7 mouse cellular contexts compared by ENCODE assay signal in the genomic region with DNA sequence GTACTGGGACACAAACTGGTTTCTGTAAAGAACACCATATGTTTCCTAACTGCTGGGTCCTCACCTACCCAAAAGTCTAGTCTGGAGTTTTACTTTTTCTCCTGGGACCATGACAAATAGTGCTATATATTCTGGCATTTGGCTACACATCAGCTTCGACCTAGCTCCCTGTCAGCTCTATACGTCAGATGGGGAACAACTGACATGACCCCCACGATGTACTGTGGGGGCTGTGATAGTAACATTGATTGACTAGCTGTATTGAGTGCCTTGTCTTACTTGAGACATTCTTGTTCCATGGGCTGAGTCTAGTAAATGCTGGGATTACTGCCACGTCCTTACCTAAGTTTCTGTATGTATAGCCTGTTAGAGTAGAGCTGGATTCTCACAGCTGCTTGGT. TPM values are rescaled to one million over a fixed set of nuclear protein-coding genes. Genes with fewer than 3 reads are reported as not detected.
A peak's percentile ranks its signal among the peaks of the same experiment; 100 is the strongest.
DNase-seq lines count a peak whose midpoint lies in the region; ATAC-seq lines count a peak whose summit lies in the region.

No protein-coding gene starts in this region.

- intact Hi-C loops in left cerebral cortex, postnatal 14 days (cut with DNase I): no loop called here

- no peaks in the 10 kb centered on the region for H3K9me3 ChIP-seq in midbrain, embryonic 12.5 days
- H3K9me3 ChIP-seq in midbrain, embryonic 10.5 days (replicated peaks): no peaks in the 10 kb centered on the region
- H3K9me3 ChIP-seq in forebrain, embryonic 11.5 days (ENCODE audit: control insufficient read depth, low read length): no peaks in the 10 kb centered on the region
- H3K9me3 ChIP-seq in limb, embryonic 10.5 days (replicated peaks): no peaks in the 10 kb centered on the region
- no peaks in the 10 kb centered on the region for H3K9me3 ChIP-seq in stomach, embryonic 14.5 days (ENCODE audit: control insufficient read depth, low read depth, low read length)

- no peak for DNase-seq in midbrain, embryonic 10.5 days (ENCODE audit: low spot score)
- no peak for DNase-seq in forebrain, embryonic 11.5 days (ENCODE audit: low spot score)
- DNase-seq in limb, embryonic 10.5 days (ENCODE audit: low spot score): no peak
- no peak for DNase-seq in cerebellum, adult 11 months
- DNase-seq in left cerebral cortex, postnatal 14 days (ENCODE audit: low spot score in 2 of 2): no peak

- peaks cover 52% of the 10 kb centered on the region for H3K36me3 ChIP-seq in midbrain, embryonic 12.5 days
- H3K36me3 ChIP-seq in midbrain, embryonic 10.5 days: peaks cover 87% of the 10 kb centered on the region
- H3K36me3 ChIP-seq in forebrain, embryonic 11.5 days (ENCODE audit: control insufficient read depth, insufficient read depth, low read length): peaks cover 8% of the 10 kb centered on the region; the same call in 1 of the 2 replicates
- peaks cover 74% of the 10 kb centered on the region for H3K36me3 ChIP-seq in limb, embryonic 10.5 days
- H3K36me3 ChIP-seq in stomach, embryonic 14.5 days (ENCODE audit: control insufficient read depth, insufficient read depth, low read length): peaks cover 22% of the 10 kb centered on the region

- no peak overlapping the region for H3K9ac ChIP-seq in midbrain, embryonic 12.5 days (replicated peaks)
- no peak overlapping the region; the same call in 1 of the 2 replicates for H3K9ac ChIP-seq in forebrain, embryonic 11.5 days (ENCODE audit: low read length)
- H3K9ac ChIP-seq in stomach, embryonic 14.5 days (replicated peaks; ENCODE audit: low read depth, low read length): no peak overlapping the region

- peaks cover 39% of the 10 kb centered on the region for H3K4me1 ChIP-seq in midbrain, embryonic 12.5 days
- H3K4me1 ChIP-seq in midbrain, embryonic 10.5 days: peaks cover 34% of the 10 kb centered on the region
- H3K4me1 ChIP-seq in forebrain, embryonic 11.5 days (replicated peaks; ENCODE audit: control insufficient read depth, insufficient read depth, low read length): no peaks in the 10 kb centered on the region
- peaks cover 38% of the 10 kb centered on the region for H3K4me1 ChIP-seq in limb, embryonic 10.5 days
- peaks cover 56% of the 10 kb centered on the region for H3K4me1 ChIP-seq in stomach, embryonic 14.5 days (ENCODE audit: control insufficient read depth, insufficient read depth, low read length)

- peak overlapping the region; percentile 54; the same call in 1 of the 2 replicates for H3K27ac ChIP-seq in midbrain, embryonic 12.5 days (replicated peaks)
- no peak overlapping the region for H3K27ac ChIP-seq in midbrain, embryonic 10.5 days (replicated peaks)
- H3K27ac ChIP-seq in forebrain, embryonic 11.5 days (ENCODE audit: low read depth, low read length): peak overlapping the region; percentile 62
- peak overlapping the region; percentile 39; the same call in 1 of the 2 replicates for H3K27ac ChIP-seq in limb, embryonic 10.5 days
- peak overlapping the region; percentile 91; the same call in 1 of the 2 replicates for H3K27ac ChIP-seq in stomach, embryonic 14.5 days (ENCODE audit: low read length)

- no peak overlapping the region for H3K4me2 ChIP-seq in midbrain, embryonic 12.5 days (replicated peaks)
- H3K4me2 ChIP-seq in forebrain, embryonic 11.5 days (ENCODE audit: low read depth, low read length, severe bottlenecking): no peak overlapping the region
- peak overlapping the region; percentile 25; the same call in 1 of the 2 replicates for H3K4me2 ChIP-seq in stomach, embryonic 14.5 days (replicated peaks; ENCODE audit: low read depth, low read length)

- no peaks in the 10 kb centered on the region for H3K27me3 ChIP-seq in midbrain, embryonic 12.5 days
- H3K27me3 ChIP-seq in midbrain, embryonic 10.5 days (ENCODE audit: low read depth, poor library complexity, severe bottlenecking): no peaks in the 10 kb centered on the region
- H3K27me3 ChIP-seq in forebrain, embryonic 11.5 days (ENCODE audit: control insufficient read depth, insufficient read depth, low read length): no peaks in the 10 kb centered on the region
- H3K27me3 ChIP-seq in limb, embryonic 10.5 days (ENCODE audit: low read depth, poor library complexity, severe bottlenecking): no peaks in the 10 kb centered on the region
- no peaks in the 10 kb centered on the region for H3K27me3 ChIP-seq in stomach, embryonic 14.5 days (ENCODE audit: control insufficient read depth, insufficient read depth, low read length)

- no peak overlapping the region for H3K4me3 ChIP-seq in midbrain, embryonic 12.5 days
- no peak overlapping the region for H3K4me3 ChIP-seq in midbrain, embryonic 10.5 days
- no peak overlapping the region for H3K4me3 ChIP-seq in forebrain, embryonic 11.5 days (ENCODE audit: low read depth, low read length)
- H3K4me3 ChIP-seq in limb, embryonic 10.5 days: no peak overlapping the region
- no peak overlapping the region for H3K4me3 ChIP-seq in stomach, embryonic 14.5 days (ENCODE audit: low read depth, low read length)

- ATAC-seq in midbrain, embryonic 12.5 days (ENCODE audit: low FRiP score, low read depth): no peak
- no peak for ATAC-seq in forebrain, embryonic 11.5 days (replicated peaks; ENCODE audit: low FRiP score)
- no peak for ATAC-seq in stomach, embryonic 14.5 days (ENCODE audit: insufficient number of reproducible peaks, insufficient read depth, low FRiP score, low read depth)

- WGBS in midbrain, embryonic 12.5 days: 80% methylated on average over 4 of the region's 4 CpGs
- 81% methylated on average over 4 of the region's 4 CpGs for WGBS in midbrain, embryonic 10.5 days
- WGBS in forebrain, embryonic 11.5 days: 76% methylated on average over 4 of the region's 4 CpGs
- WGBS in limb, embryonic 10.5 days: 79% methylated on average over 4 of the region's 4 CpGs
- WGBS in stomach, embryonic 14.5 days: 19% methylated on average over 4 of the region's 4 CpGs

RNA-seq across cellular contexts. Expression of gene Mcl1, which starts 8.9 kb away (rescaled TPM):
- 74.3 and 88.9 TPM in 2 replicates for polyA plus RNA-seq in midbrain, embryonic 12.5 days (2016; fragmentation: Nextera tagmentation; extraction: Ambion mirVana)
- polyA plus RNA-seq in midbrain, embryonic 10.5 days (2016; fragmentation: Nextera tagmentation; extraction: Ambion mirVana): 41.9 and 47.6 TPM in 2 replicates
- 66.8 and 69.9 TPM in 2 replicates for polyA plus RNA-seq in forebrain, embryonic 11.5 days (2014; fragmentation: Nextera tagmentation; extraction: Ambion mirVana)
- polyA plus RNA-seq in limb, embryonic 10.5 days (2016; fragmentation: Nextera tagmentation; extraction: Ambion mirVana): 49.7 and 52.1 TPM in 2 replicates
- polyA plus RNA-seq in stomach, embryonic 14.5 days (2014; fragmentation: Nextera tagmentation; extraction: Ambion mirVana): 47.0 and 61.2 TPM in 2 replicates
- total RNA-seq in left cerebral cortex, postnatal 14 days (2021): 10 to 100 TPM; 58.6 to 69.2 TPM

RNA-seq across cellular contexts. Expression of gene Adamtsl4, which starts 20.2 kb away (rescaled TPM):
- 1.3 and 1.5 TPM in 2 replicates for polyA plus RNA-seq in midbrain, embryonic 12.5 days (2016; fragmentation: Nextera tagmentation; extraction: Ambion mirVana)
- polyA plus RNA-seq in midbrain, embryonic 10.5 days (2016; fragmentation: Nextera tagmentation; extraction: Ambion mirVana): 0.78 and 1.4 TPM in 2 replicates
- 0.64 and 1.6 TPM in 2 replicates for polyA plus RNA-seq in forebrain, embryonic 11.5 days (2014; fragmentation: Nextera tagmentation; extraction: Ambion mirVana)
- 0.63 and 0.77 TPM in 2 replicates for polyA plus RNA-seq in limb, embryonic 10.5 days (2016; fragmentation: Nextera tagmentation; extraction: Ambion mirVana)
- polyA plus RNA-seq in stomach, embryonic 14.5 days (2014; fragmentation: Nextera tagmentation; extraction: Ambion mirVana): 3.1 and 5.3 TPM in 2 replicates
- total RNA-seq in left cerebral cortex, postnatal 14 days (2021): 1 to 10 TPM; 2.0 TPM

RNA-seq across cellular contexts. Expression of gene Ensa, which starts 42.7 kb away (rescaled TPM):
- polyA plus RNA-seq in midbrain, embryonic 12.5 days (2016; fragmentation: Nextera tagmentation; extraction: Ambion mirVana): 100 and 106 TPM in 2 replicates
- 90.1 and 101 TPM in 2 replicates for polyA plus RNA-seq in midbrain, embryonic 10.5 days (2016; fragmentation: Nextera tagmentation; extraction: Ambion mirVana)
- polyA plus RNA-seq in forebrain, embryonic 11.5 days (2014; fragmentation: Nextera tagmentation; extraction: Ambion mirVana): 85.1 and 94.3 TPM in 2 replicates
- 74.6 and 88.2 TPM in 2 replicates for polyA plus RNA-seq in limb, embryonic 10.5 days (2016; fragmentation: Nextera tagmentation; extraction: Ambion mirVana)
- 76.3 and 81.3 TPM in 2 replicates for polyA plus RNA-seq in stomach, embryonic 14.5 days (2014; fragmentation: Nextera tagmentation; extraction: Ambion mirVana)
- total RNA-seq in left cerebral cortex, postnatal 14 days (2021): 100 to 1,000 TPM; 332 to 337 TPM
